Comparison of ENCODE assay signal across 15 mouse cellular contexts in the genomic region with DNA sequence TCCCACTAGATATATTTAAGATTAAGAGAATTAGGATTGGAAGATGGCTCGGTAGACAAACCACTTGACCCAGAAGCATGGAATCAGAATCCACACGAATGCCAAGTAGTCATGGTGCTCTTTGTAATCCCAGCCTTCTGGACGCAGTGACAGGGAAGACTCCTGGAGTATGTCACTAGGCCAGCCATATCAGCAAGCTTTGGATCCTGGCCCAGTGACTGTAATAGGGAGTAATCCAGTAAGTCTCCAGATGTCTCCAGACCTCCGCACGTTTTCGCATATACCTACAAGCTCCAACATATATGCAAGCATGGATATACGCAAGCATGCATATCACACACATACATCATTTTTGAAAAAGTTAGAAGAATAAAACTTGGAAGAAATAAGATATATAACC.
"Had no signal": no experiment of that assay in that cellular context is flagged by ENCODE, and none has a peak within 500 bp of the region (broad histone marks: within the 10 kb centered on the region; RNA-seq: fewer than 3 reads in every experiment).

No protein-coding gene starts in this region.

- ATAC-seq: midbrain, embryonic 15.5 days had no signal

- H3K27me3 ChIP-seq: liver, embryonic 13.5 days; midbrain, embryonic 15.5 days; neural tube, embryonic 13.5 days; stomach, embryonic 15.5 days had no signal

- H3K36me3 ChIP-seq: liver, embryonic 13.5 days; midbrain, embryonic 15.5 days; neural tube, embryonic 13.5 days; stomach, embryonic 15.5 days had no signal

- H3K9ac ChIP-seq: liver, embryonic 13.5 days; midbrain, embryonic 15.5 days; neural tube, embryonic 13.5 days; stomach, embryonic 15.5 days had no signal

- H3K9me3 ChIP-seq: liver, embryonic 13.5 days; midbrain, embryonic 15.5 days; neural tube, embryonic 13.5 days; stomach, embryonic 15.5 days had no signal

- H3K4me1 ChIP-seq: liver, embryonic 13.5 days; stomach, embryonic 15.5 days had no signal

- H3K4me2 ChIP-seq: liver, embryonic 13.5 days; midbrain, embryonic 11.5 days; midbrain, embryonic 15.5 days; neural tube, embryonic 13.5 days; stomach, embryonic 15.5 days had no signal

- H3K4me3 ChIP-seq: liver, embryonic 13.5 days; midbrain, embryonic 15.5 days; myocyte; neural tube, embryonic 13.5 days; stomach, embryonic 15.5 days had no signal

- H3K27ac ChIP-seq: liver, embryonic 13.5 days; midbrain, embryonic 15.5 days; neural tube, embryonic 13.5 days; stomach, embryonic 15.5 days had no signal

- DNase-seq: kidney, postnatal 14 days; kidney, postnatal 4 days; liver, embryonic 13.5 days; lung, adult 2 months; lung, postnatal 14 days; lung, postnatal 4 days; retina, postnatal 1 day; right cerebral cortex, postnatal 25 days; spleen, adult 18-20 months; thymus, postnatal 25 days had no signal
